Mouse (Mus musculus): ENCODE measurements around the gene Btbd3. TPM values are rescaled to one million over a fixed set of nuclear protein-coding genes. Genes with fewer than 3 reads are reported as not detected.
"Not testable (repeated sequence)": the region's sequence is repeated elsewhere in the genome, so short reads cannot be mapped to it uniquely, and the experiment has no call there.

The Btbd3 gene
- polyA plus RNA-seq, 1 experiment from 2014 or later, result 2.0 TPM

- Histone ChIP-seq H3K36me3 (ENCODE audit: inconsistent target) (no peaks in the 10 kb centered on the region), H3K27ac (no peak overlapping the region), H3K79me2 (ENCODE audit: inconsistent target) (no peaks in the 10 kb centered on the region), H3K4me3 (ENCODE audit: inconsistent target) (no peak overlapping the region)
- WGBS (ENCODE audit: missing documents), result 95% methylated on average over 3 of the region's 3 CpGs
Measured at GRCm38 (mm10) chr2:138294286-138294685, 37.9 kb downstream of the Btbd3 start.

- WGBS (ENCODE audit: missing documents), result 88% methylated on average over 2 of the region's 2 CpGs
Measured at GRCm38 (mm10) chr2:138306236-138306635, 49.9 kb downstream of the Btbd3 start.

DNA sequence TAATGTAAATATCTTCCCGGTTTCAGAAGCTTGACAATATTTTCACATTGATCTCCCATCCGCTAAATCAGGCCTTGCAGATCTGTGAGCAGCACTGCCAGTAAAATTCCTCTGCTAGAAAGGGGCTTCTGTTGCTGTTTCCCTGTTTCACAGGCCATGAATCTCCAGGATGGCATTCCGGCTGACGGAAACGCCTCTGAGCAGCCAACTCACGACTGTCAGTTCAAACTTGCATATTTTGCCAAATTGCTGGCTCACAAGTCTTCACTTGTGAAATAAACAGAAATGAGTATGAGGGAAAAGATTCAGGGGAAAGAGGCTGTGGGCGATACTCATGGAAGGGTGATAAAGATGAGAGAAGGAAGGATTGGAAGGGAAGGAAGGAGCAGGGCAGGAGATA lies 59.3 kb downstream of the Btbd3 start:
- 92% methylated on average over 7 of the region's 7 CpGs for WGBS (ENCODE audit: missing documents)
- no peak overlapping the region for H3K27ac ChIP-seq
- H3K79me2 ChIP-seq (ENCODE audit: inconsistent target), result no peaks in the 10 kb centered on the region
- no peaks in the 10 kb centered on the region for H3K36me3 ChIP-seq (ENCODE audit: inconsistent target)
- H3K4me3 ChIP-seq (ENCODE audit: inconsistent target), result no peak overlapping the region

More at GRCm38 (mm10) chr2:138306236-138306635, 49.9 kb downstream of the Btbd3 start:
- H3K4me3 ChIP-seq (ENCODE audit: inconsistent target), result no peak overlapping the region
- H3K27ac ChIP-seq, result no peak overlapping the region
- no peaks in the 10 kb centered on the region for H3K36me3 ChIP-seq (ENCODE audit: inconsistent target)
- no peaks in the 10 kb centered on the region for H3K79me2 ChIP-seq (ENCODE audit: inconsistent target)

GRCm38 (mm10) chr2:138320408-138320807 lies 64.0 kb downstream of the Btbd3 start:
- Histone ChIP-seq H3K36me3 (ENCODE audit: inconsistent target) (no peaks in the 10 kb centered on the region), H3K27ac (no peak overlapping the region), H3K79me2 (ENCODE audit: inconsistent target) (no peaks in the 10 kb centered on the region), H3K4me3 (ENCODE audit: inconsistent target) (no peak overlapping the region)

- no peaks in the 10 kb centered on the region for H3K36me3 ChIP-seq (ENCODE audit: inconsistent target)
- no peak overlapping the region for H3K27ac ChIP-seq
- no peaks in the 10 kb centered on the region for H3K79me2 ChIP-seq (ENCODE audit: inconsistent target)
- H3K4me3 ChIP-seq (ENCODE audit: inconsistent target), result no peak overlapping the region
- 41% methylated on average over 4 of the region's 4 CpGs for WGBS (ENCODE audit: missing documents)
Measured at GRCm38 (mm10) chr2:138321041-138321481, 64.7 kb downstream of the Btbd3 start.

GRCm38 (mm10) chr2:138322270-138323114 lies 66.1 kb downstream of the Btbd3 start:
- H3K79me2 ChIP-seq (ENCODE audit: inconsistent target), result no peaks in the 10 kb centered on the region
- H3K36me3 ChIP-seq (ENCODE audit: inconsistent target), result no peaks in the 10 kb centered on the region
- 46% methylated on average over 16 of the region's 16 CpGs for WGBS (ENCODE audit: missing documents)
- no peak overlapping the region for H3K27ac ChIP-seq
- H3K4me3 ChIP-seq (ENCODE audit: inconsistent target), result no peak overlapping the region

- WGBS (ENCODE audit: missing documents), result 88% methylated on average over 4 of the region's 4 CpGs
- Histone ChIP-seq H3K27ac (no peak overlapping the region), H3K36me3 (ENCODE audit: inconsistent target) (no peaks in the 10 kb centered on the region), H3K79me2 (ENCODE audit: inconsistent target) (no peaks in the 10 kb centered on the region), H3K4me3 (ENCODE audit: inconsistent target) (no peak overlapping the region)
Measured at GRCm38 (mm10) chr2:138326367-138326766, 70.0 kb downstream of the Btbd3 start.

GRCm38 (mm10) chr2:138334198-138334597 lies 77.8 kb downstream of the Btbd3 start:
- H3K79me2 ChIP-seq (ENCODE audit: inconsistent target); H3K36me3 ChIP-seq (ENCODE audit: inconsistent target); H3K27ac ChIP-seq; H3K4me3 ChIP-seq (ENCODE audit: inconsistent target): not testable (repeated sequence)
- WGBS (ENCODE audit: missing documents), result 92% methylated on average over 2 of the region's 2 CpGs

GRCm38 (mm10) chr2:138337886-138338494 lies 81.6 kb downstream of the Btbd3 start:
- Histone ChIP-seq H3K27ac (no peak overlapping the region), H3K36me3 (ENCODE audit: inconsistent target) (no peaks in the 10 kb centered on the region), H3K4me3 (ENCODE audit: inconsistent target) (no peak overlapping the region), H3K79me2 (ENCODE audit: inconsistent target) (no peaks in the 10 kb centered on the region)
- WGBS (ENCODE audit: missing documents), result 80% methylated on average over 6 of the region's 6 CpGs

GRCm38 (mm10) chr2:138338524-138338923 lies 82.2 kb downstream of the Btbd3 start:
- no peaks in the 10 kb centered on the region for H3K36me3 ChIP-seq (ENCODE audit: inconsistent target)
- H3K4me3 ChIP-seq (ENCODE audit: inconsistent target), result no peak overlapping the region
- WGBS (ENCODE audit: missing documents), result 80% methylated on average over 1 of the region's 1 CpGs
- H3K79me2 ChIP-seq (ENCODE audit: inconsistent target), result no peaks in the 10 kb centered on the region
- no peak overlapping the region for H3K27ac ChIP-seq

GRCm38 (mm10) chr2:138355366-138355765 lies 99.0 kb downstream of the Btbd3 start:
- 84% methylated on average over 3 of the region's 3 CpGs for WGBS (ENCODE audit: missing documents)
- Histone ChIP-seq H3K79me2 (ENCODE audit: inconsistent target) (no peaks in the 10 kb centered on the region), H3K36me3 (ENCODE audit: inconsistent target) (no peaks in the 10 kb centered on the region), H3K4me3 (ENCODE audit: inconsistent target) (no peak overlapping the region), H3K27ac (no peak overlapping the region)

GRCm38 (mm10) chr2:138362474-138362873 lies 106.1 kb downstream of the Btbd3 start:
- 62% methylated on average over 5 of the region's 5 CpGs for WGBS (ENCODE audit: missing documents)

GRCm38 (mm10) chr2:138365391-138365790 lies 109.0 kb downstream of the Btbd3 start:
- Histone ChIP-seq H3K79me2 (ENCODE audit: inconsistent target) (no peaks in the 10 kb centered on the region), H3K27ac (no peak overlapping the region), H3K4me3 (ENCODE audit: inconsistent target) (no peak overlapping the region), H3K36me3 (ENCODE audit: inconsistent target) (no peaks in the 10 kb centered on the region)
- WGBS (ENCODE audit: missing documents), result 84% methylated on average over 4 of the region's 4 CpGs

More at GRCm38 (mm10) chr2:138362474-138362873, 106.1 kb downstream of the Btbd3 start:
- Histone ChIP-seq H3K36me3 (ENCODE audit: inconsistent target) (no peaks in the 10 kb centered on the region), H3K79me2 (ENCODE audit: inconsistent target) (no peaks in the 10 kb centered on the region), H3K27ac (no peak overlapping the region), H3K4me3 (ENCODE audit: inconsistent target) (no peak overlapping the region)

DNA sequence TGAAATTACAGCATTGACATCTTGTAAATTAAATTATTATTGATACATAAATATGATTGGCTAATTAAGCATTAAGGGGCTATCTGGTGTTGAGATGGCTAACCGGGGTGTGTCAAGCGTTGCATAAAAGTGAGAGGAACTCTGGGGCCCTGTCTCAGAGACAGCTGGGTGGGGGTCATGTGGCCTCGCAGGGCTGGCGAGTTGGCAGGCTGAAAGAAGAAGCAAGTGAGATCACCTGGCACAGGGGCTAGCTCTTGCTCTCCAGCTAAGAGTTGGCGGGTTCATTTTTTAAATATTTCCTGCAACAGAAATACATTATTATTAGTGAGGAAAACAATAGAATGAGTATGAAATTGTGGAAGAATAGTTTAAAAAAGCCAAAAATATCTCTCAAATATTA lies 118.2 kb downstream of the Btbd3 start:
- no peaks in the 10 kb centered on the region for H3K36me3 ChIP-seq (ENCODE audit: inconsistent target)
- WGBS (ENCODE audit: missing documents), result 85% methylated on average over 5 of the region's 5 CpGs
- H3K79me2 ChIP-seq (ENCODE audit: inconsistent target), result no peaks in the 10 kb centered on the region
- no peak overlapping the region for H3K4me3 ChIP-seq (ENCODE audit: inconsistent target)
- H3K27ac ChIP-seq, result no peak overlapping the region

DNA sequence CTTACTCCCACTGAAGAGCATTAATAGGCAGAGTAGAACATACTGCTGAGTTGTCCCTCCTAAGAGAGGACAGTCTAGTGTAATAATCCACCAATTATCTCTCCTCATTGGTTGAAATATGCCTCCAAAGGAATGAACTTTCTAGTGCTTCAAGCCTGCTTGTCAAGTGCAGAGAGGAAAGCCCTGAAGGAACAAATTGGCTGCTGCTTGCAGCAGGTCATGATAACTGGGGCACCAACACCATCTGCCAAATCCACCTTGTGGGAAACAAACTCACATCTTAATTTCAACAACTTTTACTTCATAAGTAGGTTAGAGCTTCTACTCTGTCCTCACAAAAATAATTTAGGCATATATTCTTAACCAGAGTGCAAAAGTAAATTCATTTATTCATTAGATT lies 122.5 kb downstream of the Btbd3 start:
- Histone ChIP-seq H3K79me2 (ENCODE audit: inconsistent target) (no peaks in the 10 kb centered on the region), H3K27ac (no peak overlapping the region), H3K36me3 (ENCODE audit: inconsistent target) (no peaks in the 10 kb centered on the region), H3K4me3 (ENCODE audit: inconsistent target) (no peak overlapping the region)

All from macrophage (primary cell).